Mouse (Mus musculus) cortical plate, adult 2 months (tissue): Measurements from ENCODE around the gene Spsb2.

ENCODE experiments used
- CTCF ChIP-seq: fragments of 200-500 bp; IDR thresholded peaks from 2 replicates; pipeline ENCODE4 v1.5.1; 2011; ENCODE audit warnings: mild to moderate bottlenecking, control low read depth, low read length; ENCODE audit not compliant: insufficient read depth; ENCODE audit errors: extremely low read depth
- POLR2A ChIP-seq: fragments of 200-500 bp; IDR thresholded peaks from 2 replicates; pipeline ENCODE4 v1.6.1; 2011; ENCODE audit warnings: mild to moderate bottlenecking, low read length, control low read depth; ENCODE audit not compliant: insufficient read depth; ENCODE audit errors: extremely low read depth

GRCm38 (mm10) chr6:124791911-124792310, 16.6 kb upstream of the Spsb2 start:
- TF ChIP-seq CTCF = no peak
- TF ChIP-seq POLR2A = no peak
